Mouse (Mus musculus): Measurements from ENCODE around the gene Syngr2. TPM values are rescaled to one million over a fixed set of nuclear protein-coding genes. Genes with fewer than 3 reads are reported as not detected.
A peak's percentile ranks its signal among the peaks of the same experiment; 100 is the strongest.

Gene Syngr2
- polyA plus RNA-seq, 1 experiment from 2014 or later = 173 TPM

DNA sequence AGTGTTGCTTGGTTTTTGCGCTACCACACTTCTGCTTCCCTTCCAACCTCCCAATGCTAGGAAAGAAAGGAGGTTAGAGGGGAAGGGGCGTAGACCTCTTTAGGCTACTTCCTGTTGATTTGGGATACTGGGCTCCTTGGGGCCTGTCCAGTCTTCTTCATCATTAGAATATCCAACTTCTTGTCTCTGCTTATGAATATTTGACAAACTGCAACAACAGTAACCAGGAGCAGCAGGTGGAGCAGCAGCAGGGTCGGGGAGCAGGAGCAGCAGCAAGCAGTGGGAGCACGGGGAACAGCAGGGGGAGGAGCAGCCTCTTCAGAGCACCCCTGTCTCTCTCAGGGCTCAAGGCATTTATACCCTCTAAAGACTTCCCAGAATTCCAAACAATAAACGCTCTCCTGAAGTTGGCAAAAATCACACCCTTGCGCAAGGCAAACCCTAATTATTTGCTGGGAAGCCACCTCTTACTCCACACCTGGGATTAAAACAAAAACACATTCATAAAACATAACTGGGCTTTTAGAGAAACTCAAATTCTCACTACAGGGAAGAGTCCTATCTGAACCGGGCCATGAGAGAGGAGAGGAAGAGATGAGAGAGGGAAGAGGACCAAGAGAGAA is 38.2 kb downstream of the Syngr2 start:
- Histone ChIP-seq H3K27me3 (replicated peaks; ENCODE audit: control insufficient read depth, insufficient read depth, low read length) (no peaks in the 10 kb centered on the region), H3K9ac (ENCODE audit: low read depth, low read length) (peak overlapping the region; percentile 95), H3K4me3 (ENCODE audit: low read length) (peak overlapping the region; percentile 76), H3K9me3 (ENCODE audit: control insufficient read depth, low read length) (no peaks in the 10 kb centered on the region), H3K27ac (ENCODE audit: low read length) (peak overlapping the region; percentile 99), H3K4me1 (ENCODE audit: control insufficient read depth, insufficient read depth, low read length) (peaks cover 25% of the 10 kb centered on the region), H3K4me2 (ENCODE audit: low read depth, low read length) (peak overlapping the region; percentile 92), H3K36me3 (ENCODE audit: control insufficient read depth, insufficient read depth, low read length) (peaks cover 6% of the 10 kb centered on the region)
- WGBS = 70% methylated on average over 7 of the region's 7 CpGs
- ATAC-seq = no peak

GRCm38 (mm10) chr11:117848271-117848984 is 39.0 kb downstream of the Syngr2 start:
- WGBS = 5% methylated on average over 19 of the region's 19 CpGs
- peak overlapping the region; percentile 92 for H3K4me2 ChIP-seq (ENCODE audit: low read depth, low read length)
- peaks cover 25% of the 10 kb centered on the region for H3K4me1 ChIP-seq (ENCODE audit: control insufficient read depth, insufficient read depth, low read length)
- H3K27me3 ChIP-seq (replicated peaks; ENCODE audit: control insufficient read depth, insufficient read depth, low read length) = no peaks in the 10 kb centered on the region
- H3K9ac ChIP-seq (ENCODE audit: low read depth, low read length) = peak overlapping the region; percentile 95
- H3K36me3 ChIP-seq (ENCODE audit: control insufficient read depth, insufficient read depth, low read length) = peaks cover 8% of the 10 kb centered on the region
- no peaks in the 10 kb centered on the region for H3K9me3 ChIP-seq (ENCODE audit: control insufficient read depth, low read length)
- H3K4me3 ChIP-seq (ENCODE audit: low read length) = peak overlapping the region; percentile 76
- H3K27ac ChIP-seq (ENCODE audit: low read length) = peak overlapping the region; percentile 99
- peak; percentile 70 for ATAC-seq

DNA sequence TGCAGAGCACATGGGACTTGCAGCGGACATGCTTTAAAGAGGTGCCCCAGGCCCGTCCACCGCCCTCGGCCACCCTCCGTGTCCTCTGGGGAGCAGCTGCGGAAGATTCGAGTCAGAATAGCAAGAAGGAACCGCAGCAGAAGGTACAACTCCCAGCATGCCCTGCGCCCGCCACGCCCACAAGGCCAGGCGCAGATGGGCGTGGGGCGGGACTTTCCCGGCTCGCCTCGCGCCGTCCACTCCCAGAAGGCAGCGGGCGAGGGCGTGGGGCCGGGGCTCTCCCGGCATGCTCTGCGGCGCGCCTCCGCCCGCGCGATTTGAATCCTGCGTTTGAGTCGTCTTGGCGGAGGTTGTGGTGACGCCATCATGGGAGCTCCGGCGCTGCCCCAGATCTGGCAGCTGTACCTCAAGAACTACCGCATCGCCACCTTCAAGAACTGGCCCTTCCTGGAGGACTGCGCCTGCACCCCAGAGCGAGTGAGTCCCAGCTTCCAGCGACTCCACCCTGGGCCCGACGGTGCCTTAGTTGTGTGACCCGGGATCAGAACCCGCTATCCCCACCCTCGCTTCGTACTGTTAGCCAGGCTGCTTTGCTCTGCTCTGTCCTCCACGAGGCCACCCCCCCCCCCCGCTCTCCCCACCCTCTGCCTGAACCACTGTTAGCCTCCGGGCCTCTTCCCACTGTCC is 39.7 kb downstream of the Syngr2 start, which contains the start of gene Birc5:
Gene Birc5, plus strand, starts transcription at position 267 of the 687 bp plus-strand sequence.
- peaks cover 10% of the 10 kb centered on the region for H3K36me3 ChIP-seq (ENCODE audit: control insufficient read depth, insufficient read depth, low read length)
- peak; percentile 87 for ATAC-seq
- no peaks in the 10 kb centered on the region for H3K9me3 ChIP-seq (ENCODE audit: control insufficient read depth, low read length)
- under 1% methylated on average over 46 of the region's 51 CpGs for WGBS
- H3K4me1 ChIP-seq (ENCODE audit: control insufficient read depth, insufficient read depth, low read length) = peaks cover 25% of the 10 kb centered on the region
- peak within 1 kb of the TSS; percentile 95 for H3K9ac ChIP-seq (ENCODE audit: low read depth, low read length)
- H3K27me3 ChIP-seq (replicated peaks; ENCODE audit: control insufficient read depth, insufficient read depth, low read length) = no peaks in the 10 kb centered on the region
- H3K27ac ChIP-seq (ENCODE audit: low read length) = peak within 1 kb of the TSS; percentile 99
- peak within 1 kb of the TSS; percentile 76 for H3K4me3 ChIP-seq (ENCODE audit: low read length)
- H3K4me2 ChIP-seq (ENCODE audit: low read depth, low read length) = peak within 1 kb of the TSS; percentile 92

- peaks cover 33% of the 10 kb centered on the region for H3K36me3 ChIP-seq (ENCODE audit: control insufficient read depth, insufficient read depth, low read length)
- H3K4me1 ChIP-seq (ENCODE audit: control insufficient read depth, insufficient read depth, low read length) = peaks cover 14% of the 10 kb centered on the region
- H3K4me3 ChIP-seq (ENCODE audit: low read length) = no peak overlapping the region
- H3K27ac ChIP-seq (ENCODE audit: low read length) = no peak overlapping the region
- WGBS = 83% methylated on average over 3 of the region's 3 CpGs
- no peaks in the 10 kb centered on the region for H3K27me3 ChIP-seq (replicated peaks; ENCODE audit: control insufficient read depth, insufficient read depth, low read length)
- no peak for ATAC-seq
- H3K9me3 ChIP-seq (ENCODE audit: control insufficient read depth, low read length) = no peaks in the 10 kb centered on the region
- no peak overlapping the region for H3K9ac ChIP-seq (ENCODE audit: low read depth, low read length)
- no peak overlapping the region for H3K4me2 ChIP-seq (ENCODE audit: low read depth, low read length)
These were observed 43.4 kb downstream of the Syngr2 start for GRCm38 (mm10) chr11:117852875-117853274.

GRCm38 (mm10) chr11:117854241-117854640 is 44.8 kb downstream of the Syngr2 start:
- no peak overlapping the region for H3K9ac ChIP-seq (ENCODE audit: low read depth, low read length)
- H3K9me3 ChIP-seq (ENCODE audit: control insufficient read depth, low read length) = no peaks in the 10 kb centered on the region
- H3K36me3 ChIP-seq (ENCODE audit: control insufficient read depth, insufficient read depth, low read length) = peaks cover 33% of the 10 kb centered on the region
- no peak for ATAC-seq
- 90% methylated on average over 9 of the region's 9 CpGs for WGBS
- no peak overlapping the region for H3K4me3 ChIP-seq (ENCODE audit: low read length)
- 0 out of 2 replicates have a peak, but pooled peaks cover 1% of the 10 kb centered on the region for H3K27me3 ChIP-seq (replicated peaks; ENCODE audit: control insufficient read depth, insufficient read depth, low read length)
- no peak overlapping the region for H3K27ac ChIP-seq (ENCODE audit: low read length)
- H3K4me1 ChIP-seq (ENCODE audit: control insufficient read depth, insufficient read depth, low read length) = peaks cover 9% of the 10 kb centered on the region
- no peak overlapping the region for H3K4me2 ChIP-seq (ENCODE audit: low read depth, low read length)

GRCm38 (mm10) chr11:117855360-117855759 is 45.9 kb downstream of the Syngr2 start:
- Histone ChIP-seq H3K27me3 (replicated peaks; ENCODE audit: control insufficient read depth, insufficient read depth, low read length) (peaks cover 10% of the 10 kb centered on the region), H3K4me2 (ENCODE audit: low read depth, low read length) (no peak overlapping the region), H3K4me1 (ENCODE audit: control insufficient read depth, insufficient read depth, low read length) (peaks cover 13% of the 10 kb centered on the region), H3K9ac (ENCODE audit: low read depth, low read length) (no peak overlapping the region), H3K4me3 (ENCODE audit: low read length) (no peak overlapping the region), H3K9me3 (ENCODE audit: control insufficient read depth, low read length) (no peaks in the 10 kb centered on the region), H3K36me3 (ENCODE audit: control insufficient read depth, insufficient read depth, low read length) (peaks cover 33% of the 10 kb centered on the region), H3K27ac (ENCODE audit: low read length) (no peak overlapping the region)
- ATAC-seq = no peak
- WGBS = 90% methylated on average over 5 of the region's 5 CpGs

DNA sequence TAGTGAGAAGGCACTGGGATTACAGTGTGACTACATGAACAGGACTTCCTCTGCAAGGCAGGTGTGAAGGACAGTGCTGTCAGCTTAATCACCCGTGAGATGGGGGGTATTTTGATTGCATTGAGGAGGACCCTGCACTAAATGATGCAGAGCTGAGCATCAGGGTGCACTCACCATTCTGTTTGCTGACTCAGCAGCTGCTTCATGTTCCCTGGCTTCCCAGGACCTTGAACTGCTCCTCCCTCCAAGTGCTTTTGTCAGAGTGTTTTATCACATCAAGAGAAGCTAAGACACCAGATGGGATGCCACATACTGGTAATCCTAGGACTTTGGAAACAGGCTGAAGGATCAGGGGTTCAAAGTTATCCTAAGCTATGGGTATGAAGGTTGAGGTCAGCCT is 46.5 kb downstream of the Syngr2 start:
- 74% methylated on average over 1 of the region's 1 CpGs for WGBS
- Histone ChIP-seq H3K27me3 (replicated peaks; ENCODE audit: control insufficient read depth, insufficient read depth, low read length) (peaks cover 13% of the 10 kb centered on the region), H3K9me3 (ENCODE audit: control insufficient read depth, low read length) (no peaks in the 10 kb centered on the region), H3K4me3 (ENCODE audit: low read length) (no peak overlapping the region), H3K27ac (ENCODE audit: low read length) (no peak overlapping the region), H3K9ac (ENCODE audit: low read depth, low read length) (no peak overlapping the region), H3K4me1 (ENCODE audit: control insufficient read depth, insufficient read depth, low read length) (peaks cover 12% of the 10 kb centered on the region), H3K4me2 (ENCODE audit: low read depth, low read length) (no peak overlapping the region), H3K36me3 (ENCODE audit: control insufficient read depth, insufficient read depth, low read length) (peaks cover 33% of the 10 kb centered on the region)
- no peak for ATAC-seq

DNA sequence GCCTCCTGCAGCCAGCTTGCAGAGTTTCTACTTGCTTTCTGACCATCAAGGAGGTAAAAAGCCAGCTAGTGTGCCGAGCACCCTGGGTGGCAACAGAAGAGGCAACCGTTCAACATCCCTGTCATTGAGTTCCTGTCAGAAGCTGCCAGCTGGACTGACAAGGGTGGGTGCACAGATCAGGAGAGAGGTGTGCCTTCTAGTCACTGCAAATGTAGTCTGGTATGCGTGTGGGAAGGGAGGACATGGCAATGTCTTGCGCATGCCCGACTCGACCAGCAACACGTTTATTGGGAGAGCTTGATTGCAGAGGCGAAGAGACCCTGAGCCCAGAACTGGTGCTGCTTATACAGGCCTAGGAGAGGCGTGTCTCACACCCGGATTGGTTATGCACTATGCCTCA is 48.0 kb downstream of the Syngr2 start:
- H3K36me3 ChIP-seq (ENCODE audit: control insufficient read depth, insufficient read depth, low read length) = peaks cover 29% of the 10 kb centered on the region
- 95% methylated on average over 9 of the region's 10 CpGs for WGBS
- no peaks in the 10 kb centered on the region for H3K9me3 ChIP-seq (ENCODE audit: control insufficient read depth, low read length)
- H3K4me3 ChIP-seq (ENCODE audit: low read length) = no peak overlapping the region
- no peak overlapping the region for H3K27ac ChIP-seq (ENCODE audit: low read length)
- H3K9ac ChIP-seq (ENCODE audit: low read depth, low read length) = no peak overlapping the region
- no peak overlapping the region for H3K4me2 ChIP-seq (ENCODE audit: low read depth, low read length)
- ATAC-seq = no peak
- peaks cover 16% of the 10 kb centered on the region for H3K27me3 ChIP-seq (replicated peaks; ENCODE audit: control insufficient read depth, insufficient read depth, low read length)
- H3K4me1 ChIP-seq (ENCODE audit: control insufficient read depth, insufficient read depth, low read length) = peaks cover 10% of the 10 kb centered on the region

GRCm38 (mm10) chr11:117858392-117858791 is 48.9 kb downstream of the Syngr2 start:
- H3K9me3 ChIP-seq (ENCODE audit: control insufficient read depth, low read length) = no peaks in the 10 kb centered on the region
- ATAC-seq = no peak
- no peak overlapping the region for H3K9ac ChIP-seq (ENCODE audit: low read depth, low read length)
- WGBS = 56% methylated on average over 3 of the region's 3 CpGs
- H3K27ac ChIP-seq (ENCODE audit: low read length) = no peak overlapping the region
- H3K4me3 ChIP-seq (ENCODE audit: low read length) = no peak overlapping the region
- H3K27me3 ChIP-seq (replicated peaks; ENCODE audit: control insufficient read depth, insufficient read depth, low read length) = peaks cover 16% of the 10 kb centered on the region
- no peak overlapping the region for H3K4me2 ChIP-seq (ENCODE audit: low read depth, low read length)
- H3K4me1 ChIP-seq (ENCODE audit: control insufficient read depth, insufficient read depth, low read length) = peaks cover 17% of the 10 kb centered on the region
- peaks cover 25% of the 10 kb centered on the region for H3K36me3 ChIP-seq (ENCODE audit: control insufficient read depth, insufficient read depth, low read length)

All from intestine, embryonic 16.5 days (tissue).